Mouse (Mus musculus): ENCODE measurements around the gene Atxn10. TPM values are rescaled to one million over a fixed set of nuclear protein-coding genes. Genes with fewer than 3 reads are reported as not detected.
"Not testable (repeated sequence)": the region's sequence is repeated elsewhere in the genome, so short reads cannot be mapped to it uniquely, and the experiment has no call there.

Atxn10 gene
- polyA plus RNA-seq, 1 experiment from 2014 or later = 355 TPM

GRCm38 (mm10) chr15:85316342-85317140, 19.5 kb upstream of the Atxn10 start:
- WGBS = 59% methylated on average over 14 of the region's 14 CpGs
- Histone ChIP-seq H3K9me3 (no peaks in the 10 kb centered on the region), H3K27ac (no peak overlapping the region), H3K27me3 (peaks cover 37% of the 10 kb centered on the region), H3K4me1 (no peaks in the 10 kb centered on the region), H3K36me3 (no peaks in the 10 kb centered on the region), H3K4me3 (no peak overlapping the region), H3K9ac (no peak overlapping the region), H3K4me2 (replicated peaks) (no peak overlapping the region)
- ATAC-seq (ENCODE audit: low FRiP score, low read depth) = no peak; the same call in 1 of the 2 replicates

- no peak overlapping the region for H3K9ac ChIP-seq
- H3K36me3 ChIP-seq = no peaks in the 10 kb centered on the region
- H3K27ac ChIP-seq = no peak overlapping the region
- no peak overlapping the region for H3K4me2 ChIP-seq (replicated peaks)
- H3K4me3 ChIP-seq = no peak overlapping the region
- no peaks in the 10 kb centered on the region for H3K4me1 ChIP-seq
- no peaks in the 10 kb centered on the region for H3K9me3 ChIP-seq
- peaks cover 22% of the 10 kb centered on the region for H3K27me3 ChIP-seq
- ATAC-seq (ENCODE audit: low FRiP score, low read depth) = no peak
- 82% methylated on average over 11 of the region's 11 CpGs for WGBS
Observed at GRCm38 (mm10) chr15:85319924-85320668, 15.9 kb upstream of the Atxn10 start.

GRCm38 (mm10) chr15:85323214-85323613, 12.8 kb upstream of the Atxn10 start:
- Histone ChIP-seq H3K27ac (no peak overlapping the region), H3K4me2 (replicated peaks) (no peak overlapping the region), H3K27me3 (peaks cover 2% of the 10 kb centered on the region; the same call in 1 of the 2 replicates), H3K9ac (no peak overlapping the region), H3K36me3 (no peaks in the 10 kb centered on the region), H3K4me3 (no peak overlapping the region), H3K9me3 (no peaks in the 10 kb centered on the region), H3K4me1 (no peaks in the 10 kb centered on the region)
- 88% methylated on average over 4 of the region's 4 CpGs for WGBS
- no peak for ATAC-seq (ENCODE audit: low FRiP score, low read depth)

GRCm38 (mm10) chr15:85324426-85324825, 11.6 kb upstream of the Atxn10 start:
- 84% methylated on average over 1 of the region's 1 CpGs for WGBS
- Histone ChIP-seq H3K36me3 (no peaks in the 10 kb centered on the region), H3K4me2 (replicated peaks) (no peak overlapping the region), H3K27ac (no peak overlapping the region), H3K27me3 (peaks cover 2% of the 10 kb centered on the region; the same call in 1 of the 2 replicates), H3K4me3 (no peak overlapping the region), H3K9me3 (no peaks in the 10 kb centered on the region), H3K9ac (no peak overlapping the region), H3K4me1 (no peaks in the 10 kb centered on the region)
- no peak for ATAC-seq (ENCODE audit: low FRiP score, low read depth)

GRCm38 (mm10) chr15:85327808-85328207, 8.2 kb upstream of the Atxn10 start:
- Histone ChIP-seq H3K27ac (no peak overlapping the region), H3K4me3 (no peak overlapping the region), H3K4me2 (replicated peaks) (no peak overlapping the region), H3K9me3 (no peaks in the 10 kb centered on the region), H3K4me1 (no peaks in the 10 kb centered on the region), H3K9ac (no peak overlapping the region), H3K36me3 (no peaks in the 10 kb centered on the region), H3K27me3 (no peaks in the 10 kb centered on the region; the same call in 1 of the 2 replicates)
- WGBS = 55% methylated on average over 11 of the region's 11 CpGs
- ATAC-seq (ENCODE audit: low FRiP score, low read depth) = no peak

- not testable (repeated sequence) for H3K4me3 ChIP-seq; H3K27ac ChIP-seq; H3K4me1 ChIP-seq; H3K4me2 ChIP-seq (replicated peaks); H3K9ac ChIP-seq; H3K36me3 ChIP-seq; H3K27me3 ChIP-seq; H3K9me3 ChIP-seq; ATAC-seq (ENCODE audit: low FRiP score, low read depth)
- 85% methylated on average over 2 of the region's 2 CpGs for WGBS
Observed at GRCm38 (mm10) chr15:85328455-85328854, 7.6 kb upstream of the Atxn10 start.

- ATAC-seq (ENCODE audit: low FRiP score, low read depth) = no peak
- Histone ChIP-seq H3K4me1 (no peaks in the 10 kb centered on the region), H3K27me3 (no peaks in the 10 kb centered on the region; the same call in 1 of the 2 replicates), H3K9ac (no peak overlapping the region), H3K36me3 (no peaks in the 10 kb centered on the region), H3K4me3 (no peak overlapping the region), H3K4me2 (replicated peaks) (no peak overlapping the region), H3K27ac (no peak overlapping the region), H3K9me3 (no peaks in the 10 kb centered on the region)
- WGBS = 88% methylated on average over 5 of the region's 5 CpGs
Observed at GRCm38 (mm10) chr15:85329096-85329495, 6.9 kb upstream of the Atxn10 start.

GRCm38 (mm10) chr15:85330024-85330423, 6.0 kb upstream of the Atxn10 start:
- Histone ChIP-seq H3K9me3 (no peaks in the 10 kb centered on the region), H3K27ac (no peak overlapping the region), H3K36me3 (no peaks in the 10 kb centered on the region), H3K9ac (no peak overlapping the region), H3K4me2 (replicated peaks) (no peak overlapping the region), H3K27me3 (no peaks in the 10 kb centered on the region; the same call in 1 of the 2 replicates), H3K4me3 (no peak overlapping the region), H3K4me1 (no peaks in the 10 kb centered on the region)
- 70% methylated on average over 6 of the region's 6 CpGs for WGBS
- ATAC-seq (ENCODE audit: low FRiP score, low read depth) = no peak

- H3K4me2 ChIP-seq (replicated peaks); ATAC-seq (ENCODE audit: low FRiP score, low read depth); H3K27ac ChIP-seq; H3K27me3 ChIP-seq; H3K36me3 ChIP-seq; H3K9me3 ChIP-seq; H3K9ac ChIP-seq; H3K4me3 ChIP-seq: not testable (repeated sequence)
- WGBS = 92% methylated on average over 6 of the region's 6 CpGs
- peaks cover 18% of the 10 kb centered on the region for H3K4me1 ChIP-seq
Observed at GRCm38 (mm10) chr15:85333511-85333910, 2.5 kb upstream of the Atxn10 start.

GRCm38 (mm10) chr15:85334234-85334633, 1.8 kb upstream of the Atxn10 start:
- no peak overlapping the region for H3K9ac ChIP-seq
- no peak for ATAC-seq (ENCODE audit: low FRiP score, low read depth)
- 70% methylated on average over 3 of the region's 3 CpGs for WGBS
- no peak overlapping the region for H3K4me2 ChIP-seq (replicated peaks)
- no peaks in the 10 kb centered on the region for H3K9me3 ChIP-seq
- H3K27me3 ChIP-seq = no peaks in the 10 kb centered on the region; the same call in 1 of the 2 replicates
- no peak overlapping the region for H3K27ac ChIP-seq
- H3K4me1 ChIP-seq = peaks cover 19% of the 10 kb centered on the region
- no peaks in the 10 kb centered on the region for H3K36me3 ChIP-seq
- no peak overlapping the region for H3K4me3 ChIP-seq

GRCm38 (mm10) chr15:85336301-85336991, 401 bp downstream of the Atxn10 start:
- H3K27ac ChIP-seq = peak overlapping the region; percentile 96
- H3K4me2 ChIP-seq (replicated peaks) = peak overlapping the region; percentile 82
- H3K4me1 ChIP-seq = peaks cover 19% of the 10 kb centered on the region
- peak; percentile 96 for ATAC-seq (ENCODE audit: low FRiP score, low read depth)
- H3K27me3 ChIP-seq = no peaks in the 10 kb centered on the region
- H3K4me3 ChIP-seq = peak overlapping the region; percentile 94
- WGBS = under 1% methylated on average over 53 of the region's 54 CpGs
- no peaks in the 10 kb centered on the region for H3K36me3 ChIP-seq
- H3K9me3 ChIP-seq = no peaks in the 10 kb centered on the region
- peak overlapping the region; percentile 94 for H3K9ac ChIP-seq

- peaks cover 19% of the 10 kb centered on the region for H3K4me1 ChIP-seq
- H3K4me3 ChIP-seq = peak overlapping the region; percentile 94
- no peaks in the 10 kb centered on the region for H3K9me3 ChIP-seq
- 53% methylated on average over 9 of the region's 9 CpGs for WGBS
- H3K36me3 ChIP-seq = no peaks in the 10 kb centered on the region
- no peaks in the 10 kb centered on the region for H3K27me3 ChIP-seq
- ATAC-seq (ENCODE audit: low FRiP score, low read depth) = no peak
- H3K27ac ChIP-seq = no peak overlapping the region
- peak overlapping the region; percentile 82 for H3K4me2 ChIP-seq (replicated peaks)
- H3K9ac ChIP-seq = peak overlapping the region; percentile 94
Observed at GRCm38 (mm10) chr15:85337219-85337618, 1.2 kb downstream of the Atxn10 start.
